Mouse (Mus musculus): Measurements from ENCODE around the gene Wbp2.
"Not testable (repeated sequence)": the region's sequence is repeated elsewhere in the genome, so short reads cannot be mapped to it uniquely, and the experiment has no call there.

Wbp2 gene

DNA sequence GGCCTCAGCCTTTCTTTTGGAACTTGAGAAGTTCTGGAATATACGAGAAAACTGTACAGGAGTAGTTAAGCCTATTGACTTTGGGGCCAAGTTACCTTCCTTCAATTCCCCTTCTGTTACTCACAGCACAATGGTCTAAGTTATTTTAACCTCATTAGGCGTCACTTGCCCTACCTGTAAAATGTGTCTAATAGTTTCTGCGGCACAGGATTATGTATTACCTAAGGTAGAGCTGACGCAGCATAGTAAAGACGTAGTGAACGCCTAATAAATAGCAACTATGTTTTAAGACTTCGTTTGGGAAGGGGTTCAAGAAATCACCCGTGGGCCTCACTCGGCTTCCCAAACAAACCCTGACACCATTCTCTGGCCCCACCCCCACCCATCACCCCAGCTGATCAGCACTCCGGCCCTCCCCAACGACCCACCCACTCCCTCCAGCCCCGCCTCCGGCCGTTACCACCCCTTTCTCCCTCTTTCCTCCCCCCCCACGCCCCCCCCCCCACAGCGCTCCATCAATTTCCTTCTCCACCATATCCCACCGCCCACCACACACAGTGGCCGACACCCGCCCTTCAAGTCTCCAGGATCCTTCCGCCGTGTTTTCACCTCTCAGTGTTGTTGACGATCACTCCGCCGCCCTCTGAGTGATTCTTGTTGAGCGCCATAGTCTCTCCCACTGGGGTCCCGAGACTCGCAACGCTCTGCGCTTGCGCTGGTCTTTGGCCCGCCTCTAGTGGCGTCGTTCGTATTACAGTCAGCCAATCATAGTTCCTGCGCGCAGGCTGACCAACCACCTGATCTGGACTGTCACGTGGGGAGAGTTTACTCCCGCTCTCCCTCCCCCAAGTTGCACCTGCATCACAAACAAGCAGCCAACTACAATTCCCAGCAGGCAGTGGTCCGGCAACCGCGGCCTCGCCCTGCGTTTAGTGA is at the start of gene Wbp2:
Gene Wbp2, minus strand, starts transcription at position 738 of the 936 bp plus-strand sequence.
- peak; percentile 88 for DNase-seq (ENCODE audit: low spot score)

DNA sequence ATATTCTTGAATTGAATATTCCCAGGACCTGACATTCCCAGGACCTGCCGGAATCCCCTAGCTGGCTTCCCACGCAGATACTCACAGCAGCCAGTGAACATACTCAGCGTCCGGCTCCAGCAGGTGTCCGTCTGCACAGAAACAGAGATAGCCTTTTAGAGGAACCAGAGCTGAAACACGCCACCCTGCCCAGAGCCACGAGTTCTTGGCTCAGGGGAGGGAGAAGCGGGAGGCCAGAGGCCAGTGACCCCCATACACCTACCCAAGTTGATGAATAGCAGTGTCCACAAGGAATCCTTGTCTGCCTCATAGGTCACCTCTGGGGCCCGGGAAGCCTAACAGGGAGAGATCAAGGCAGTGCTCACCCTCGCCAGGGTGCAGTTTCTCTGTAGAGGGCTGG is 47.4 kb upstream of the Wbp2 start:
- DNase-seq (ENCODE audit: low spot score), result no peak

DNA sequence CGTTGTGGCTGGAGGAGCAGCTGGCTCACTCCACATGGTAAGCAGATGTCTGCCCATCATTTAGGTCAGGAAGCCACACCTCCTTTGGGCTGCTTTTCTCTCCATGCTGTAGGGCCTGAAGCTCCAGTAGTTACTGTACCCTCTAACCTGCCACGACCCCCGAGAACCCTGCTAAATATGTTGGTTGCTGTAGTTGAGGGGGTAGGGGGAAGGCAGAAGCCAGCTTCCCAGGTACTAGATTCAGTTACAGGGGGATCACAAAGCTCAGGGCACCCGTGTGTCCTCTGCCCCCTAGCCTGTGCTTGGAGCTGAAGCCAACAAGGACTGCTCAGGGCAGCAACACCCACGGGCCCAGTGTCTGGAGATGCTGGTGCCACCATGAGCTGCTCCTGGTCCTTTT is 46.7 kb upstream of the Wbp2 start:
- no peak for DNase-seq (ENCODE audit: low spot score)

DNA sequence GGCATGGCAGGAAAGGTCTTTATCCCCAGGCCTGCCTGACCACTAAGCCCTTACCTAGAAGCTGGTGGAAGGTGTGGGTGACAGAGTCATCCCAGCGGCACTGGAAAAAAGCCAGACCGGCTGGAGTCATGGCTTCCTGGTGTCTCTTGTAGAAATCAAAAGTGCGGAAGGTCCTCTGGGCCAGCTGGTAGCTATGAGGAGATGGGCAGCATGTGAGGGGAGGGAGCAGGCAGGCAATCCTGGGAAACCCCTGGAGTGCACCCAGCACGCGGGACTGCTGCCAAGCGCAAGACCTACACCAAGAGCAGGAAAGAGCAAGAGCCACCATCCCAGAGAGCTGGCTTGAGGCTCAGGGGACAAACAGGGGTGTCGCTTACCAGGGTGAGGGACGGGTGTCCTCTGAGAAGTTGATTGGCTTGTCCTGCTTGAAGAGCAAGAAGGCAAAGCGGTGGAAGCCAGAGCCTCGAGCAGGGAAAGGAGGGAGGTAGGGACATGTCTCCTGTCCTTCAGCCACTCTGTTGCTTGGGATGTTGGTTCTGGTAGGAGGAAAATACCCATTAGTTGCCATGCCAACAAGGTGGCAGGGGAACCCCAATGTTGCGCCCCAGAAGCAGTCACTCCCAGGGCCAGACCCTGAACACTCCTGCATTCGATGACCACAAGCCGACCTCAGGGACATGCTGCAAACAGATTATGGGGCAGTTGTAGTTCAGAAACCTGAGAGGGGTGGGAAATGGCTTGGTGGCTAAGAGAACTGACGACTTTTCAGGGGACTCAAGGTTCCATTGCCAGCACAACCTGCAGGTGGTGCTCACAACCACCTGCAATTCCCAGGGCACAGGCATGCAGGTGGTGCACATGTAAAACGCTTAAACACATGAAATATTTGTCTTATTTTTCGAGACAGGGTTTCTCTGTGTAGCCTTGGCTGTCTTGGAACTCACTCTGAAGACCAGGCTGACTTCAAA is 45.9 kb upstream of the Wbp2 start:
- DNase-seq (ENCODE audit: low spot score), result no peak

DNA sequence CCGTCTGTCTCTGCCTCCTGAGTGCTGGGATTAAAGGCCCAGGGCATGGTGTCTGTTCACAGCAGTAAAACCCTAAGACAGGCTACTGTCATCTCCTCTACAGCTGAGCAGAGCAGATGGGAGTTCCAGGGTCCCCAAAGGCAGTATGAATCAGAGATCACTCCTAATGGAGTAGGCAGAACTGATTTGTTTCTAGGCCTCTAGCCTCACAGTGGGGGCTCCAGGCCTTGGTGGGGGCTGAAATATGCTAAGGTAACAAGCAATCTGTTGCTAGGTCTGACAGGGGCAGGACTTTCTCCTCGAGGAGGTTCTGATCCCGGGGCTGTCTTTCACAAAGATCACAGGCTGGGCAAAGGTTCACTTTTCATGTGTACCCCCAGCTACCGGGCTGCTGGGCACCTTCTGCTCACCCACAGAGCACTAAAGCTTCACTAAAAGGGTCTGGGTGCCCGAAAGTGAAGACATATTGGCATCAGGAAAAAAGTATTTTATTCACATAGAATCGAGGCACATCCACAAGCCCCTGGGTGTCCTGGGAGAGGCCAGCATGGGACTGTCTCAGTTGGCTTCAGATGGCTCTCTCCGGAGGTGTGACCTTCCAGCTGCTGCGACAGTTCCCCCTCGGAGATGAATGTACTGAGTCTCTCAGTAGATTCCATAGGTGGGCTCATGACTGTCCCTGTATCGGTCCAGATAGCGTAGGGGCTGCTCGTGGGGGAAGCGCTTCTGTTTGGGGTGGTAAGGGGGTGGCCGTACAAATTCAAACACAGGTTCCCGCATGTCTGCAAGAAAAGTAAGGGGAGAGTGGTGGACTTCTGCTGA is 44.8 kb upstream of the Wbp2 start:
- no peak for DNase-seq (ENCODE audit: low spot score)

DNA sequence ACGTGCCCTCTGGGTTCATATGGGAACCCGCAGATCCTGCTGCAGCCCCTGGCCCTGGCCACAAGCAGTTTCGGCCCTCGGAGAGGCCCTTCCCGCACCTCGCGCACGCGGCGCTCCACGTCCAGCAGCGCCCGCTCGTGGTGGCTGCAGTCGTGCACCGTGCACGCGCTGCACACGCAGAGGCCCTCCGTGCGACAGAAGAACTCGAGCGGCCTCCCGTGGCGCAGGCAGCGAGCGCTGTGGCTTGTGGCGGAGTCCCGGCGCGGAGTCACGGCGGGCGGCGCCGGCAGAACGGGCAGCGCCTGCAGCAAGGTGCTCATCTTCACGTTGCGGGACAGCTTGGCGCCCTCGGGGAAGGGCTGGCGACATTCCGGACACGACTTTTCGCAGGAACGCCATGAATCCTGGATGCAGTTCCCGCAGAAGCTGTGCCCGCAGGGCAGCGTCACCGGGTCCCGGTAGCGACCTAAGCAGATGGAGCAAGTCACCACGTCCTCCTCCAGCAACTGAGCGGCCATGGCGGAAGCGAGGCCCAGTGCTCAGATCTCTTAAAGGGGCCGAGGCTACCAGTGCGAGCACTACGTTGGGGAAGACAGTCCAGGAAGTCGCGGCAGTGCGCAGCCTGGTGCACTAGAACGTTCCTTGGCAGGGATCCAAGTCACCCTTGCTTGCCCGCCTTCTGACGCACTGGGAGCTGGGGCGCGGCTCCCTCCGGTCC is 43.9 kb upstream of the Wbp2 start, which contains the start of gene Trim65:
Gene Trim65, minus strand, starts transcription at position 641 of the 718 bp plus-strand sequence.
- peak; percentile 67 for DNase-seq (ENCODE audit: low spot score)

DNA sequence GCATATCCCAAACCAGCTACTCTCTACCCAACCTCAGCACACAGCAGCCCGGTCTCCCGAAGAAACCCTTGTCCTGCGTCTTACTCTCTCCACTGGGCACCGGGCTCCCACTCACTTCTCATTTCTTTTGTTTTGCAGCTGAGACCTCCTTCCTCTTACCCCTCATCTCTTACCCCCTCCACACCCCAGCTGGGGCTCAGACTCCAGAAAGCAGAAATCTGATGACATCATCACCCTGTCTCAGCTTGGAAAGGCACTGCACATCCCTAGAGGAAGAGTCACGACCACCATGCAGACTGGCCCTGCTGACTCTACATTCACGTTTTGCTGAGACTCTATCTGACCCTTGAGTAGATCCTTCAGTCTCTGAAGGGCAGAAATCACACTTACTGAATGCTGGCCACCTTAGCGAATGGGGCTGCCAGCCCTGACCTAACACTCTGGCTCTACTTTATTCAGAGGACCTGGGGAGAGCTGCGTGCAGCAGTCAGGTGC is 43.2 kb upstream of the Wbp2 start:
- no peak for DNase-seq (ENCODE audit: low spot score)

DNA sequence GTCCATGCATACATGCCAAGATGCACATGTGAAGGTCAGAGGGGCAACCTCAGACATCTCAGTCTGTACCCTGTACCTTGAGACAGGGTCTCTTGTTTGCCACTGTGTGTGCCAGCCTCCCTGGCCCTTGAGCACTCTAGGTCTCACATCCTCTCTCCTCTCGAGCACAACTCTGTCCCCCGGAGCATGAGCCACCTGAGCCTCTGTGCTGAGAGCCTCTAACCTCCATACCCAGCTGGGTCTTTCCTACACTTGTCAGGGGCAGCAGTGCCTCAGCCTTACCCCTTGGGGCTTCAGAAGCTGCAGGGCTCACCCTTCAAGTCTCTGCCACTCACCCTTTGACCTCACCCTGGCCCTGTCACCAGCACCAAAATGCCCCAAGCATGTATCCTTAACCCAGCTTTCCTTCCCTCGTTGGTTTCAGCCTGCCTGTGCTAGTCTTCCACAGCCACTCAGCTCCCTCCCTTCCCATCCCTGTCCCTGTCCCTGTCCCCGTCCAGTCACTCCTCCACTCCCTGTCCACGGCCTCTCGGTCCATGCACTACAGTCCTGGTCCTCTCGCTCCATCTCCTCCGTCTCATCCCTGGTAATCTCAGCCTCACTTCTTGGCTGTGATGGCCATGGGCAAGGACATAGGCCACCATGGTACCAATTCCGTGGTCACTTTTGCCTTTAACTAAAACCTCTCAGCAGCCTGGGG is 42.4 kb upstream of the Wbp2 start:
- DNase-seq (ENCODE audit: low spot score), result no peak

DNA sequence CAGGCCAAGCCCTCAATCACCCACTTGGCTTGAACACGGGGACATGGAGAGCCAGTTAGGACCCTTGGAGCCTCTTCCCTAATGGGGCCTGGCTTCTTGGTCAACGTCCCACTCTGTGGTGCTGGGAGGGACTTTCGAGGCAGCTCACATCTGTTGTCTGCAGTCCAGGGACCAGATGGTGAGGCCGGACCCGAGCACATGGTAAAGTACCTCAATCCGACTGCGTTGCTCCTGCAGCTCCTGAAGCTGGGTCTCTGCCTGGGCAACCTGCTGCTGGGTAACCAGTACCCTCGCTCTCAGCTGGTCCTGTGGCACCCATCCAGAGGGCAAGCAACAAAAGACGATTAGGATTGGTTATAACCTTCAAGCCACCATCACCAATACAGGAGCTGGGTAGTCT is 41.2 kb upstream of the Wbp2 start:
- DNase-seq (ENCODE audit: low spot score), result no peak

DNA sequence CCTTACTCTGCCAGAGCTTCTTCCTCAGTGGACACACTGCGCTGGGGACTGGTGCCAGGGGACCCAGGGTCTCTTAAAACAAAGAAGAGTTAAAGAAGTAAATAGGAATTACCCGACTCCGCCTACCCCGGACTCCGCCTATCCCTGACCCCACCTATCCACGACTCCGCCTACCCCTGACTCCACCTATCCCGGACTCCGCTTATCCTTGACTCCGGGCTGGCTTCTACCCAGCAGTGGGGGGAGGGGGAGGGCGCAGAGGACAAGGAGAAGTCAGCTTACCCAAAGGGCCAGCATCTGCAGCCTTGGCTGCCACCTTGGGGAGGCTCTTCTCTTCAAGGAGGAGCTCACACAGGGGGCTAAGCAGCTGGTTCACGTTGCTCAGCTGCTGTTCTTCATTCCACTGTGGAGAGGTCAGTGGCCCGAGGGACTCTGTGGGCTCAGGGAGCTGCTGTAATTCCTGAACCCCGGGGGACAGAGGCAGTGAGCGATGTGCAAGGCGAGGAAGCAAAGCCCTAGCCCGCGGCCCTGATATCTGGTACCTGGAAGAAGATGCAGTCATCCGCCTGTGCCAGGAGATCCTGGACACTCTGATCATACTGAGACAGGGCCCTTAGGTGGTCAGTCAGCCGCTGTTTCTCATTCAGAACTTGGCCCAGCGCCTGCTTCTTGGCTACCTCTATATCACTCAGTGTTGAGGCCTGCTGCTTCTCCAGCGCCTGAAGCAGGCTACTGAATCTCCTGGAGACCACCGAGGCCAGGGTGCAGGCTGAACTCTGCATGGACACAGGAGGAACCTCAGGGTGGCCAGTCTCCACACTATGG is 40.6 kb upstream of the Wbp2 start, which contains the start of gene Trim47:
Gene Trim47, minus strand, starts transcription at position 55 of the 825 bp plus-strand sequence.
- peak; percentile 65 for DNase-seq (ENCODE audit: low spot score)

DNA sequence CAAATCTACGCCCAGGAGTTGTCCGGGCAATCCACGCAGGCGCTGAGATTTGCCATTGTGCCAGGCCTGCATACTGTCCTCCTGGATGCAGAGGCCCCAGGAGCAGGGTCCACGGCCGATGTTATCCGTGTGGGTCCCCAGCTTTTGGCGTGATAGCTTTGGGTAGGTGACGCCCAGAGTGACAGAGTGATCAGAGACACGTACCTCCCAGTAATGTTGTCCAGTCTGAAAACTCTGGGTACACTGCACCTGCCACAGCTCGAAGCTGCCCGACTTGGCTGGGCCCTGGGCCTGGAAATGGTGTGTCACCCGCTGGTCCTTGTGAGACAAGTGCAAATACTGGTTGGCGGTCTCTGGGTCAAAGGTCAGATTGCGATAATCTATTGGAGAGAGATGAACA is 39.5 kb upstream of the Wbp2 start:
- no peak for DNase-seq (ENCODE audit: low spot score)

DNA sequence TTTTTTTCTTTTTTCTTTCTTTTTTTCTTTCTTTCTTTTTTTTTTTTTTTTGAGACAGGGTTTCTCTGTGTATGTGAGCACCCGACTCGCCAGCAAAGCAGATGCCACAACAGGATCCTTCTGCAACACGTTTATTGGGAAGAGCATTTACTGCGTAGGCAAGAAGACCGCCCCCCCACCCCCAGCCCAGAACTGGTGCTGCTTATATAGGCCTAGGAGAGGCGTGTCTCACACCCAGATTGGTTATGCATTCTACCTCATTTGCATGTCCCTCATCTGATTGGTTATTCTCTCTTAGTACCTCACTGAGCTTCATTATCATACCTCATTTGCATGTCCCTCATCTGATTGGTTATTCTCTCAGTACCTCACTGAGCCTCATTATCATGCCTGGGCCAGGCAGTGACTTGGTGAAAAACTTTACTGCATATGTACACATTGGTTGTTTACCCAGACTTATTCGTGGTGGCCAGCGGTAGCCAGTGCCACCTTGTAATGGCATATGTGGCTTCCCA is 35.0 kb upstream of the Wbp2 start:
- not testable (repeated sequence) for DNase-seq (ENCODE audit: low spot score)

DNA sequence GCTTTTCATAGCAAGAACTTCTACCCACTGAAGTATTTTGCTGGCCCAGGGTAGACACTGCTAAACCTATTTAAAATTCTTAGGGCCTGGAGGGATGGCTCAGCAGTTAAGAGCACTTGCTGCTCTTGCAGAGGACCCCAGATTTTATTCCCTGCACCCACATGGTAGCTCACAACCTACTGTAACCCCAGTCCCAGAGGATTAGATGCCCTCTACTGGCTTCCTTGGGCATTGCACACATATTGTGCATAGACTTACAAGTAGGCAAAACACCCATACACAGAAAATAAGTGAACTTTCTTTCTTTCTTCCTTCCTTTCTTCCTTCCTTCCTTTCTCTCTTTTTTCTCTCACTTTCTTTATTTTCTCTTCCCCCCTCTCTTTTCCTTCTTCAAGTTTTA is 31.0 kb upstream of the Wbp2 start:
- DNase-seq (ENCODE audit: low spot score), result no peak

DNA sequence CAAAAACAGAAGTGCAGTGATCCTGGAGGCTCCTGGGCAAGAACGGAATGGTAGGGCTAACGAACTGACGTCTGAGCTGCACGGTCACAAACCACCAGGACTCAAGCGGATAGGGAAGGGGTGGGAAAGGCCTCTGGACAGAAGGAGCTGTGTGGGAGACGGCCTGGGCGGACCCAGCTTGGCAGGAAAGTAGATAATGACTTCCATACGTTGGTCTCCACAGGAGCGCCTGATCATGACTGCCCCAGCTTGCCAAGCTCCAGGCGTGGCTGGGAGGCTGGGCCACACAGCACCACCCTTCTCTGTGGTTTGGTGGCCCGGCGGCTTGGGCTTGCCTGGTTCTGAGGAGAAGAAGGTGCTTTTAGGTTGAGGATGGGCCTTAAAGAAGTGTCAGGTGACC is 30.4 kb upstream of the Wbp2 start:
- DNase-seq (ENCODE audit: low spot score), result no peak

DNA sequence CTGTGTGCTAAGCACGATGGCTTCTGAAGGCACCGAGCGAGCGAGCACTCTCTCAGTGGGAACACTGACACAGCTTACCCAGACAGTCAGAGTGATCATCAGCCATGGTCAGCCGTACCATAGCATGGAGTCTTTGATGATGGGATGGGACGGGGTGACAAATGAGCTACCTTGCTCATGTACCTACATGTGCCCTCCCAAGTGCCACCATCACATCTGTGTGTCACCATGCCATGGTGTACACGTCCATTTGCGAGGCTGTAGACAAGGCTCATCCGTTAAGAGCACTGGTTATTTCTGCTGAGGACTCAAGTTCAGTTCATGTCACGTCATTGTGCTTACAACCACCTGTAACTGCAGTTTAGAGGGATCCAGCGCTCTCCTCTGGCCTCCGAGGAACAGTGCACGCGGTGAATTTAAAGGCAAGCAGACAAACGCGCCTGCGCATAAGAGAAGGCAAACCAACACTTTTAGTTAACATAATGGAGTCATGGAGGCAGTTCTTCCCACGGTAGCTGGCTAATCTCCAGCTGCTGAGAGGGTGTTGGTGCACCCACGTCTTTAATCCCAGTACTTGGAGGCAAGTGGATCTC is 24.9 kb upstream of the Wbp2 start:
- no peak for DNase-seq (ENCODE audit: low spot score)

DNA sequence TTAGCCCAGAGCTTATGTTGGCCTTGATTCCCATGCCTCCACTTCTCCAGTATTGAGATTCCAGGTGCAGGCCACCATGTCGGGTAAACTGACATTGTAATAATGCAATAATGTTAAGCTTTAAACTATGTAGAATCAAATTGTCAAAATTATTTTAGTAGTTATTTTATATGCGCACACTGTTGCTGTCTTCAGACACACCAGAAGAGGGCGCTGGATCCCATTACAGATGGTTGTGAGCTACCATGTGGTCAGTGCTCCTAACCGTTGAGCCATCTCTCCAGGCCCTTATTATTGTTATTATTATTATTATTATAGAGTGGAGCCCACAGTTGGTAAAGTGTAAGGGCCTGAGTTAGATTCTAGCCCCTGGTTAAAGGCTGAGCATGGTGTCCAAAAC is 24.3 kb upstream of the Wbp2 start:
- no peak for DNase-seq (ENCODE audit: low spot score)

DNA sequence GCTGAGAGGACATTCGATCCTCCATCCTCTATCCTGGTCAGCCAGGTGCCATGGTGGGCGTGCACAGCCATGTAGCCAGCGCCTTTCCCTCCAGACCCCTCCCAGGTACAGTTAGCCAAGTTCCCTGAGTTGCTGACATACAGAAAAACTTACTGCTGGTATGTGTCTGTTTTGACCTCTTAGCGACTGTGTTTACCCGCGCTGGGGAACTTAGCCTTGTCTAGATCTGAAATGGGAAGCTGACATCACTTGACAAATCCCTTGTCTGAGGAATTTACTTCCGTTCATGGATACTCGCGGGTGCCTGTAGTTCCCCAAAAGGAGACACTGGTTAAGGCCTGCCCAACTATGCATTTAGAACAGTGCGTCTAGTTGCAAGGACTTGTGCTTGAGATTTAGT is 23.7 kb upstream of the Wbp2 start:
- no peak for DNase-seq (ENCODE audit: low spot score)

DNA sequence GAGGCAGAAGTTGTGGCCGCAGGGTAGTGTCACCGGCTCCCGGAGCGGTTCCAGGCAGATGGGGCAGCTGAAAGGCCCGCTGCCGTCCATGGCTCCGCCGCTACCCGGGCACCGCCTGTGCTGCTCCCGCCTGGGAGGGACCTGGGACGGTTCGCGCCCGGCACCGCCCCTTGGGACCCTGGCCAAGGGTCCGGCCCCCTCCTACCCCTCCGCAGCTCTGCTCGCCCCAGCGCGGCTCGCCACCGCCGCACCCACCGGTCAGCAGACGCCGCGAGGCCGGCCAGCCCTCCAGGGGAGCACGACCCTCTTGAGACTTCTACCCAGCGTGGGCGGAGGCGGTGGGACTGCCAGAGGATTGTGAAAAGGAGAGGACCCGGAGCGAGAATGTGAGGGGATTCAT is 23.3 kb upstream of the Wbp2 start:
- no peak for DNase-seq (ENCODE audit: low spot score)
